Mouse (Mus musculus): ENCODE results near the gene Alppl2.
A peak's percentile ranks its signal among the peaks of the same experiment; 100 is the strongest.

The Alppl2 gene

GRCm38 (mm10) chr1:87089828-87090227 is at the start of gene Alppl2:
Gene Alppl2, minus strand, starts transcription at chr1:87089928.
- DNase-seq: no peak

- no peak for DNase-seq
Observed at GRCm38 (mm10) chr1:87131803-87132202, 42.1 kb upstream of the Alppl2 start.

- peak; percentile 28 for DNase-seq
Observed at GRCm38 (mm10) chr1:87127206-87128030, 37.7 kb upstream of the Alppl2 start.

- DNase-seq: no peak
Observed at GRCm38 (mm10) chr1:87124673-87125072, 34.9 kb upstream of the Alppl2 start, which contains the start of gene Akp3. Gene Akp3, plus strand, starts transcription at chr1:87124973.

- no peak for DNase-seq
Observed at GRCm38 (mm10) chr1:87114784-87115183, 25.1 kb upstream of the Alppl2 start.

- DNase-seq: peak; percentile 51
Observed at GRCm38 (mm10) chr1:87111719-87112354, 22.1 kb upstream of the Alppl2 start.

- no peak for DNase-seq
Observed at GRCm38 (mm10) chr1:87108564-87108963, 18.8 kb upstream of the Alppl2 start.

GRCm38 (mm10) chr1:87106536-87106935 is 16.8 kb upstream of the Alppl2 start:
- no peak for DNase-seq

GRCm38 (mm10) chr1:87103936-87104335 is 14.2 kb upstream of the Alppl2 start:
- DNase-seq: no peak

GRCm38 (mm10) chr1:87102114-87102513 is 12.4 kb upstream of the Alppl2 start:
- DNase-seq: no peak

- no peak for DNase-seq
Observed at GRCm38 (mm10) chr1:87101411-87101810, 11.7 kb upstream of the Alppl2 start, which contains the start of gene Alpi. Gene Alpi, minus strand, starts transcription at chr1:87101606.

GRCm38 (mm10) chr1:87098358-87098975 is 8.7 kb upstream of the Alppl2 start:
- peak; percentile 82 for DNase-seq

- no peak for DNase-seq
Observed at GRCm38 (mm10) chr1:87095642-87096041, 5.9 kb upstream of the Alppl2 start.

- DNase-seq: no peak
Observed at GRCm38 (mm10) chr1:87089251-87089650, 477 bp downstream of the Alppl2 start.

GRCm38 (mm10) chr1:87086964-87087363 is 2.8 kb downstream of the Alppl2 start:
- no peak for DNase-seq

GRCm38 (mm10) chr1:87086196-87086595 is 3.5 kb downstream of the Alppl2 start:
- DNase-seq: no peak

GRCm38 (mm10) chr1:87073776-87074175 is 16.0 kb downstream of the Alppl2 start:
- no peak for DNase-seq

GRCm38 (mm10) chr1:87070720-87071119 is 19.0 kb downstream of the Alppl2 start:
- peak; percentile 48 for DNase-seq

GRCm38 (mm10) chr1:87060913-87061312 is 28.8 kb downstream of the Alppl2 start:
- no peak for DNase-seq

GRCm38 (mm10) chr1:87059042-87059665 is 30.6 kb downstream of the Alppl2 start:
- DNase-seq: no peak

GRCm38 (mm10) chr1:87057075-87057474 is 32.7 kb downstream of the Alppl2 start:
- no peak for DNase-seq

- no peak for DNase-seq
Observed at GRCm38 (mm10) chr1:87051369-87051768, 38.4 kb downstream of the Alppl2 start.

GRCm38 (mm10) chr1:87050700-87051099 is 39.0 kb downstream of the Alppl2 start:
- no peak for DNase-seq

All from kidney, postnatal 10 days (tissue).